In genomic region chr7:125491760-125492159, GRCm38 (mm10) we compare ENCODE assay signal across 8 mouse cellular contexts. TPM values are rescaled to one million over a fixed set of nuclear protein-coding genes. Genes with fewer than 3 reads are reported as not detected.
DNase-seq lines count a peak whose midpoint lies in the region; ATAC-seq and TF ChIP-seq lines count a peak whose summit lies in the region.

No protein-coding gene starts in this region.

- no peak for TF ChIP-seq CTCF in liver, adult 2 months (IDR thresholded peaks at IDR 0.05; ENCODE audit: low read depth, low read length)

- H3K27me3 ChIP-seq in liver, adult 2 months (ENCODE audit: control insufficient read depth, insufficient read depth, low read length) = no peaks in the 10 kb centered on the region
- no peaks in the 10 kb centered on the region for H3K27me3 ChIP-seq in embryonic facial prominence, embryonic 13.5 days
- no peaks in the 10 kb centered on the region for H3K27me3 ChIP-seq in intestine, embryonic 15.5 days (replicated peaks)
- H3K27me3 ChIP-seq in neural tube, embryonic 12.5 days (replicated peaks) = no peaks in the 10 kb centered on the region

- intact Hi-C loops in gastrocnemius, postnatal 14 days (cut with DNase I; ENCODE audit: low total_unique reads) = no loop called here

- H3K4me1 ChIP-seq in liver, adult 2 months (ENCODE audit: control insufficient read depth, insufficient read depth, low read length) = no peaks in the 10 kb centered on the region
- peaks cover 17% of the 10 kb centered on the region for H3K4me1 ChIP-seq in embryonic facial prominence, embryonic 13.5 days
- H3K4me1 ChIP-seq in intestine, embryonic 15.5 days (replicated peaks) = peaks cover 12% of the 10 kb centered on the region
- peaks cover 11% of the 10 kb centered on the region for H3K4me1 ChIP-seq in neural tube, embryonic 12.5 days

- H3K9me3 ChIP-seq in embryonic facial prominence, embryonic 13.5 days = no peaks in the 10 kb centered on the region
- no peaks in the 10 kb centered on the region for H3K9me3 ChIP-seq in intestine, embryonic 15.5 days
- no peaks in the 10 kb centered on the region for H3K9me3 ChIP-seq in neural tube, embryonic 12.5 days

- 19% methylated on average over 12 of the region's 12 CpGs for WGBS in liver, adult 2 months
- 26% methylated on average over 12 of the region's 12 CpGs for WGBS in embryonic facial prominence, embryonic 13.5 days
- WGBS in intestine, embryonic 15.5 days = 21% methylated on average over 12 of the region's 12 CpGs
- WGBS in neural tube, embryonic 12.5 days = 28% methylated on average over 12 of the region's 12 CpGs

- H3K36me3 ChIP-seq in liver, adult 2 months (ENCODE audit: control insufficient read depth, insufficient read depth, low read length) = no peaks in the 10 kb centered on the region
- H3K36me3 ChIP-seq in embryonic facial prominence, embryonic 13.5 days = 0 out of 2 replicates have a peak, but pooled peaks cover 3% of the 10 kb centered on the region
- H3K36me3 ChIP-seq in intestine, embryonic 15.5 days = no peaks in the 10 kb centered on the region
- no peaks in the 10 kb centered on the region for H3K36me3 ChIP-seq in neural tube, embryonic 12.5 days

- ATAC-seq in embryonic facial prominence, embryonic 13.5 days (ENCODE audit: insufficient number of reproducible peaks, insufficient read depth, low FRiP score, low TSS enrichment, low read depth) = 0 out of 2 replicates have a peak, but pooled peaks have one; percentile 10
- peak; percentile 9; the same call in 1 of the 2 replicates for ATAC-seq in intestine, embryonic 15.5 days
- ATAC-seq in neural tube, embryonic 12.5 days (ENCODE audit: low FRiP score, low read depth) = peak; percentile 55; the same call in 1 of the 2 replicates

- peak overlapping the region; percentile 52 for H3K9ac ChIP-seq in liver, adult 2 months (ENCODE audit: low read depth, low read length)
- H3K9ac ChIP-seq in embryonic facial prominence, embryonic 13.5 days = peak overlapping the region; percentile 76
- peak overlapping the region; percentile 54 for H3K9ac ChIP-seq in intestine, embryonic 15.5 days
- H3K9ac ChIP-seq in neural tube, embryonic 12.5 days = peak overlapping the region; percentile 71

- no peaks in the 10 kb centered on the region for H3K79me2 ChIP-seq in liver, adult 2 months (ENCODE audit: control insufficient read depth, insufficient read depth, low read length)

- no peak for DNase-seq in liver, adult 2 months (ENCODE audit: extremely low read depth, low read depth, low spot score)
- no peak for DNase-seq in liver
- DNase-seq in c-Kit-positive CD71-positive TER-119-positive erythroid progenitor cells, embryonic 14.5 days (ENCODE audit: low spot score) = no peak
- DNase-seq in cerebellum, adult 11 months = no peak
- DNase-seq in gastrocnemius, postnatal 14 days = no peak

- no peak for TF ChIP-seq POLR2A in liver, adult 2 months (IDR thresholded peaks at IDR 0.05; ENCODE audit: extremely low read depth, insufficient read depth, low read length)

- peak overlapping the region; percentile 64 for H3K4me2 ChIP-seq in embryonic facial prominence, embryonic 13.5 days
- peak overlapping the region; percentile 67 for H3K4me2 ChIP-seq in intestine, embryonic 15.5 days (replicated peaks)
- H3K4me2 ChIP-seq in neural tube, embryonic 12.5 days (replicated peaks) = peak overlapping the region; percentile 76

- peak overlapping the region; percentile 64 for H3K4me3 ChIP-seq in liver, adult 2 months (ENCODE audit: insufficient read depth, low read depth, low read length)
- peak overlapping the region; percentile 55 for H3K4me3 ChIP-seq in embryonic facial prominence, embryonic 13.5 days
- H3K4me3 ChIP-seq in intestine, embryonic 15.5 days (replicated peaks) = peak overlapping the region; percentile 50
- peak overlapping the region; percentile 53 for H3K4me3 ChIP-seq in neural tube, embryonic 12.5 days

- H3K27ac ChIP-seq in liver, adult 2 months (replicated peaks; ENCODE audit: insufficient read depth, low read depth, low read length) = peak overlapping the region; percentile 39
- H3K27ac ChIP-seq in embryonic facial prominence, embryonic 13.5 days = peak overlapping the region; percentile 74
- peak overlapping the region; percentile 72 for H3K27ac ChIP-seq in intestine, embryonic 15.5 days
- H3K27ac ChIP-seq in neural tube, embryonic 12.5 days = peak overlapping the region; percentile 58

RNA-seq across cellular contexts. Expression of gene Nsmce1, which starts 0.4 kb away (rescaled TPM):
- 17.9 and 19.3 TPM in 2 replicates for total RNA-seq in liver, adult 2 months (2014; rRNA removed)
- polyA plus RNA-seq in liver, adult 2 months (2012; rRNA removed) = 17.9 and 19.9 TPM in 2 replicates
- 108 and 116 TPM in 2 replicates for polyA plus RNA-seq in embryonic facial prominence, embryonic 13.5 days (2015; fragmentation: Nextera tagmentation; extraction: Ambion mirVana)
- polyA plus RNA-seq in intestine, embryonic 15.5 days (2015; fragmentation: Nextera tagmentation; extraction: Ambion mirVana) = 120 TPM in 2 replicates
- polyA plus RNA-seq in neural tube, embryonic 12.5 days (2016; fragmentation: Nextera tagmentation; extraction: Ambion mirVana) = 98.8 and 108 TPM in 2 replicates
- total RNA-seq in gastrocnemius, postnatal 14 days (2021) = 10 to 100 TPM; 12.2 to 13.4 TPM

RNA-seq across cellular contexts. Expression of gene Kdm8, which starts 47.3 kb away (rescaled TPM):
- total RNA-seq in liver, adult 2 months (2014; rRNA removed) = 1.9 and 2.2 TPM in 2 replicates
- 2.0 and 2.4 TPM in 2 replicates for polyA plus RNA-seq in liver, adult 2 months (2012; rRNA removed)
- 9.6 and 10.0 TPM in 2 replicates for polyA plus RNA-seq in embryonic facial prominence, embryonic 13.5 days (2015; fragmentation: Nextera tagmentation; extraction: Ambion mirVana)
- polyA plus RNA-seq in intestine, embryonic 15.5 days (2015; fragmentation: Nextera tagmentation; extraction: Ambion mirVana) = 9.0 and 10.0 TPM in 2 replicates
- polyA plus RNA-seq in neural tube, embryonic 12.5 days (2016; fragmentation: Nextera tagmentation; extraction: Ambion mirVana) = 9.2 and 10.1 TPM in 2 replicates
- 1 to 10 TPM; 4.3 to 4.9 TPM for total RNA-seq in gastrocnemius, postnatal 14 days (2021)
